Mouse (Mus musculus): ENCODE results near the gene Mgat1.

- no peak for TF ChIP-seq POLR2A (IDR thresholded peaks at IDR 0.05; ENCODE audit: borderline replicate concordance, low read depth, low read length)
- TF ChIP-seq CTCF (IDR thresholded peaks at IDR 0.05; ENCODE audit: low read depth, low read length) = no peak
These were observed 8.4 kb upstream of the Mgat1 start for GRCm38 (mm10) chr11:49235459-49236207.

Data from bone marrow macrophage, adult 2 months (primary cell).